Mouse (Mus musculus): ENCODE measurements around the gene Tmsb15b2. TPM values are rescaled to one million over a fixed set of nuclear protein-coding genes. Genes with fewer than 3 reads are reported as not detected.

Tmsb15b2 gene
- polyA plus RNA-seq, 1 experiment from 2014 or later: 16.1 TPM

DNA sequence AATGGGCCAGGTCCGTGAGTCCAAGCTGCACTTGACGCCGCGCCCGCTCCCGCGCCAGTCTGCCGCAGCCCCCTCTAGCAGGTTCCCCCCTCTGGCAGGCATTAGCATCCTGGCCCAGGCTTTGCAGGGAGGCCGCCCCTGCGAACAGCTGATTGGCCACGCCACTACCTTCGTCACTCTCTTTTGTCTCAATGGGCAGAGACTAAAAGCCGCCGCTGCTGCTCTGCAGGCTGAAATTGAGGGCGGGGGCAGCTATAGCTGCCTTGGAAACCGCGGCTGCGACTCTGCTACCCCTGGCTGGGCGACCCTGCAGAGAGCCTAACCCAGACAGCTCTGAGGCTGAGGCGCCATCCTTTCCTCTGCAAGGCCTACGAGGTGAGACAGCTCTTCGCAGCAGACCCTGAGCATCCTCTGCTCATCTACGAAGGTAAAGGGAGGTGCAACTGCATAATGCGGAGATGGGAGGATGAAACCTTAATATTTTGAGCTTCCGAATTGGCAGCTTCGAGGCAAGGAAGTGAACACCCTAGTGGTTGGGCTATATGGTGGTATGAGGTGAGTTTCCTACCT lies 17.8 kb upstream of the Tmsb15b2 start, which contains the start of gene Zcchc18:
TSS of gene Zcchc18 (plus strand) at position 178 of the 570 bp plus-strand sequence.
- ATAC-seq (0 out of 2 replicates have a peak, but pooled peaks have one; percentile 33), DNase-seq (peak; percentile 18)
- Histone ChIP-seq H3K9me3 (ENCODE audit: low read length) (no peaks in the 10 kb centered on the region), H3K4me3 (ENCODE audit: low read depth, low read length) (peak within 1 kb of the TSS; percentile 26), H3K9ac (replicated peaks) (no peak within 1 kb of the TSS), H3K27me3 (ENCODE audit: insufficient read depth, low read length) (peaks cover 20% of the 10 kb centered on the region), H3K36me3 (replicated peaks; ENCODE audit: insufficient read depth, low read length) (no peaks in the 10 kb centered on the region), H3K27ac (ENCODE audit: low read depth) (no peak within 1 kb of the TSS), H3K4me2 (ENCODE audit: low read depth, low read length) (peak within 1 kb of the TSS; percentile 47), H3K4me1 (ENCODE audit: insufficient read depth) (no peaks in the 10 kb centered on the region)
- TF ChIP-seq CTCF (IDR thresholded peaks at IDR 0.05; ENCODE audit: low read depth): no peak
- TF ChIP-seq EP300 (IDR thresholded peaks at IDR 0.05; ENCODE audit: low read depth): no peak
- 17% methylated on average over 24 of the region's 26 CpGs for WGBS (ENCODE audit: insufficient replicate concordance)

DNA sequence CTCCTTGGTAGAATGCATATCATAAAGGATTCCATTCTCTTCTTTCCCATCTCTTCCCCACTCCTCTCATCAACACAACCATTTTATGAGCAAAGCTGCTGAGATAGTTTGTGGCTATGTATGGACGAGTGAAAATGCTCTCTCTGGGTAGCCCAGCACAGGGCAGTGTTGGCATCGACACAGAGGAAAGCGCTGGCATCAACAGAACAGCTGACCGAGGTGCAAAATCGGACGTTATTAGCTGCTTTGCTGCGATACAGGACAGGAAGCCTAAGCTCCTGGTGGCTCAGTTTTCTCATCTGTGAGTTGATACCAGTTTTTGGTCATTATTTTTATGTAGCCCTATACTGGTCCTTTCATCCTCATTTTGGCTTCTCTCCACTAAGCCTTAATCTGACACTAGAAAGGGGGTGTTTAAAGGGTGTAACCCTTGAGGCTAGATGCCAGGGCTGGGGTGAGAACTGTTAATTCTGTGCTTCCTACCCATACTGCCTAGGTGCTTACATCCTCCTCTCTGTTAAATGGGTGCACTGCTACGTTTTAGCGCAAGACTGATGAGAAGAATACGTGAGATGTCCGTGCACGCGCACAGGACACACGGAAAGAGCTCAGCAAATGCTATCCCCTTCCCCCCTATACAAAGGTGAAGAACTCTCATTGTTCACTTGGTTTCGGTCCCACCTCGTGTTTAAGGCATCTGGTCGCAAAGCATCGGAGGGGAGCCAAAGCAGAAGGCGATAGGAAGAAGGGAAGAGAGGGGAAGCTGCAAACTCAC lies 17.1 kb upstream of the Tmsb15b2 start:
- H3K4me2 ChIP-seq (ENCODE audit: low read depth, low read length): peak overlapping the region; percentile 47
- H3K36me3 ChIP-seq (replicated peaks; ENCODE audit: insufficient read depth, low read length): no peaks in the 10 kb centered on the region
- no peak overlapping the region for H3K9ac ChIP-seq (replicated peaks)
- DNase-seq (no peak), ATAC-seq (no peak)
- no peak for TF ChIP-seq CTCF (IDR thresholded peaks at IDR 0.05; ENCODE audit: low read depth)
- TF ChIP-seq EP300 (IDR thresholded peaks at IDR 0.05; ENCODE audit: low read depth): no peak
- no peaks in the 10 kb centered on the region for H3K4me1 ChIP-seq (ENCODE audit: insufficient read depth)
- peak overlapping the region; percentile 26 for H3K4me3 ChIP-seq (ENCODE audit: low read depth, low read length)
- no peaks in the 10 kb centered on the region for H3K9me3 ChIP-seq (ENCODE audit: low read length)
- no peak overlapping the region for H3K27ac ChIP-seq (ENCODE audit: low read depth)
- 28% methylated on average over 19 of the region's 19 CpGs for WGBS (ENCODE audit: insufficient replicate concordance)
- peaks cover 20% of the 10 kb centered on the region for H3K27me3 ChIP-seq (ENCODE audit: insufficient read depth, low read length)

DNA sequence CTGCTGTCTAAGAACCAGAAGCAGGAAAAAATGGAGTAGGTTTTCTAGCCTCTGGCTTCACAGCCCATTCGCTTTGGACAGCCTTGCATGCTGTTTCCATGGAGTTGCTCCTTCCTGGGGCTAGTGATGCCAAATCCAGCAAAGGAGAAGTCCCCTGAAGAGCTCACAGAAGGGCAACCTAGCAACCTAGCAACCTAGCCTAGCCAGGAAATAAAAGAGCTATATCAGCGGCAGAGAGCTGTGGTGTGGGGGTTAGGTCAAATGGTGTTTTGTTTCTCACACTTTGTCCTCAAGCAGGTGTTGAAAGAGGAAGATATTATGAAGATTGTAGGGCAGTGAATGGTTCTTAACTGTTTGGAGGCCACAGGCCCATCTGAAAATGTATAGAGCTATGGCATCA lies 16.0 kb upstream of the Tmsb15b2 start:
- ATAC-seq: no peak
- no peak overlapping the region for H3K27ac ChIP-seq (ENCODE audit: low read depth)
- no peaks in the 10 kb centered on the region for H3K4me1 ChIP-seq (ENCODE audit: insufficient read depth)
- DNase-seq: no peak
- no peaks in the 10 kb centered on the region for H3K9me3 ChIP-seq (ENCODE audit: low read length)
- no peak overlapping the region for H3K4me3 ChIP-seq (ENCODE audit: low read depth, low read length)
- H3K27me3 ChIP-seq (ENCODE audit: insufficient read depth, low read length): peaks cover 20% of the 10 kb centered on the region
- no peak overlapping the region for H3K9ac ChIP-seq (replicated peaks)
- no peaks in the 10 kb centered on the region for H3K36me3 ChIP-seq (replicated peaks; ENCODE audit: insufficient read depth, low read length)
- TF ChIP-seq CTCF (IDR thresholded peaks at IDR 0.05; ENCODE audit: low read depth): no peak
- no peak for TF ChIP-seq EP300 (IDR thresholded peaks at IDR 0.05; ENCODE audit: low read depth)
- WGBS (ENCODE audit: insufficient replicate concordance): 72% methylated on average over 2 of the region's 2 CpGs
- no peak overlapping the region for H3K4me2 ChIP-seq (ENCODE audit: low read depth, low read length)

DNA sequence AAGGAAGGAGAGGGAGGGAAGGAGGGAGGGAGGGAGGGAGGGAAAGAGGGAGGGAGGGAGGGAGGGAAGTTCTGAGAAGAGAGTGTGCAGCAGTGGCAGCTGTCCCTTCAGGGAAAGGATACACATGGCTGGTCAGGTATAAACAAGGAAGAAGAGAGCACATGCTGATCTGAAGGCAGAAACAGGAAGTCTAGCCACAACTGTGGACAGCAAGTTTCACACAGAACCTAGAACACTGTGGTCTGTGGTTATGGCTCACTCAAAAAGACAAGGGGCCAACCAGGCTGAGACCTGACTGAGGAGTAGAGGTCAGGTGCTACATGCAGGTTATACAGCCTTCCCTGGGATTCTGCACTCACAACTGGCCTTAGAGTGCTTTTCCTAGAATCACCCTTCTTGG lies 10.7 kb upstream of the Tmsb15b2 start:
- H3K36me3 ChIP-seq (replicated peaks; ENCODE audit: insufficient read depth, low read length): no peaks in the 10 kb centered on the region

DNA sequence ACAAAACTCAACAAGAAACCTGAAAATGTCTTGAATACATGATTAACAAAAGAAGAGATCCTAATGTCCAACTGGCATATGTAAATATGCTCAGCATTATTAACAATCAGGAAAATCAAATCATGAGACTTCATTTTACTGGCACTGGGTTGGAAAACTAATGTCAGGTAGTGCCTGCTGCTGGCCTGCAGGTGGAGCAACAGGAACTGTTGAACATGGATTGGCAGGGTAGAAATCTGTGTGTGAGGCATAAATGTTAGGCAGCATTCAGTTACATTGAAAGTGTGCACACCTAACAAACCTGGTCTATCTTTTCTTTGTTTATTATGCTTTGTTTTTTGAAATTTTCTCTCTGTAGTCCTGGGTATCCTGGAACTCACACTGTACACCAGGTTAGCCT lies 3.3 kb upstream of the Tmsb15b2 start:
- Histone ChIP-seq H3K4me2 (ENCODE audit: low read depth, low read length) (no peak overlapping the region), H3K9me3 (ENCODE audit: low read length) (no peaks in the 10 kb centered on the region), H3K4me3 (ENCODE audit: low read depth, low read length) (no peak overlapping the region), H3K36me3 (replicated peaks; ENCODE audit: insufficient read depth, low read length) (no peaks in the 10 kb centered on the region), H3K27me3 (ENCODE audit: insufficient read depth, low read length) (no peaks in the 10 kb centered on the region), H3K27ac (ENCODE audit: low read depth) (no peak overlapping the region), H3K4me1 (ENCODE audit: insufficient read depth) (no peaks in the 10 kb centered on the region), H3K9ac (replicated peaks) (no peak overlapping the region)
- TF ChIP-seq CTCF (IDR thresholded peaks at IDR 0.05; ENCODE audit: low read depth) (peak; percentile 48), EP300 (IDR thresholded peaks at IDR 0.05; ENCODE audit: low read depth) (no peak)
- DNase-seq (no peak), ATAC-seq (no peak)

More for the DNA sequence above, 10.7 kb upstream of the Tmsb15b2 start:
- DNase-seq: no peak
- 0 out of 2 replicates have a peak, but pooled peaks cover 1% of the 10 kb centered on the region for H3K27me3 ChIP-seq (ENCODE audit: insufficient read depth, low read length)
- TF ChIP-seq EP300 (IDR thresholded peaks at IDR 0.05; ENCODE audit: low read depth): no peak
- no peak for TF ChIP-seq CTCF (IDR thresholded peaks at IDR 0.05; ENCODE audit: low read depth)
- H3K9ac ChIP-seq (replicated peaks): no peak overlapping the region
- peak; percentile 44 for ATAC-seq
- no peaks in the 10 kb centered on the region for H3K9me3 ChIP-seq (ENCODE audit: low read length)
- no peak overlapping the region for H3K4me3 ChIP-seq (ENCODE audit: low read depth, low read length)
- no peak overlapping the region for H3K4me2 ChIP-seq (ENCODE audit: low read depth, low read length)
- no peak overlapping the region for H3K27ac ChIP-seq (ENCODE audit: low read depth)
- H3K4me1 ChIP-seq (ENCODE audit: insufficient read depth): no peaks in the 10 kb centered on the region

DNA sequence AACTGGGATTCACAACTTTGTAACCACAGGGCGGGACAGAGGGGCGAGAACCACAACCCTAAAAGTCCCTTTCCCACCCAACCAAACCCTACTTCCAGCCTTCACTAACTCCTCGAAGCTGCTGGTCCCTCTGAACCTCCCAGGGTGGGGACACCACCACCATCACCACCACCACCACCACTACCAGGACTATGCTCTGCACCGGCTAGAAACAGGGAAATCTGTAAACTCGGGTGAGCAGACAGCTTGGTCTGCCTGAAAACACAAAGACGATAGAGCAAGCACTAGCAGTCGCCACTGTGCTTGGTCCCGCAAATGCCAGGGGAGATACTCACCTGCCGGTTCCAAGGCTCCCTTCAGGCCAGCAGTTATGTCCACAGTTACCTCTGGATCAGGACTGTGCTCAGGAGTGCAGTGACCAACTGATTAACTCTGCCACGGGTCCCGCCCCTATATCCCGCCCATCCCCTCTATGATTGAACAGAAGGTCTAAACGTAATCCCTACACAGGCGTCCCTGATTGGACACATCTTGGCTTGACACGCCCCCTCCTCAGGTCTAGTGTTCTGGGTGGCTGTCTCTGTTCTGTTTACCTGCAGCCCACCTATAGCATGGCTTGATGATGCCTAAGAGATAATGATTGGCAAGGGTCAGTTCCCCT lies 1.3 kb upstream of the Tmsb15b2 start, which contains the start of the genes Tmsb15l and Tmsb15b1:
TSS of gene Tmsb15l (minus strand) at position 446 of the 661 bp plus-strand sequence.
TSS of gene Tmsb15b1 (minus strand) at position 451 of the 661 bp plus-strand sequence.
- no peaks in the 10 kb centered on the region for H3K4me1 ChIP-seq (ENCODE audit: insufficient read depth)
- no peak within 1 kb of the TSS for H3K9ac ChIP-seq (replicated peaks)
- no peaks in the 10 kb centered on the region for H3K9me3 ChIP-seq (ENCODE audit: low read length)
- no peaks in the 10 kb centered on the region for H3K27me3 ChIP-seq (ENCODE audit: insufficient read depth, low read length)
- peak within 1 kb of the TSS; percentile 63 for H3K4me2 ChIP-seq (ENCODE audit: low read depth, low read length)
- H3K4me3 ChIP-seq (ENCODE audit: low read depth, low read length): peak within 1 kb of the TSS; percentile 36
- TF ChIP-seq EP300 (IDR thresholded peaks at IDR 0.05; ENCODE audit: low read depth) (no peak), CTCF (IDR thresholded peaks at IDR 0.05; ENCODE audit: low read depth) (no peak)
- H3K36me3 ChIP-seq (replicated peaks; ENCODE audit: insufficient read depth, low read length): no peaks in the 10 kb centered on the region
- DNase-seq (peak; percentile 65), ATAC-seq (peak; percentile 100)
- WGBS (ENCODE audit: insufficient replicate concordance): 27% methylated on average over 15 of the region's 15 CpGs
- H3K27ac ChIP-seq (ENCODE audit: low read depth): no peak within 1 kb of the TSS
